Comparison of ENCODE assay signal across 8 mouse cellular contexts in genomic region chr7:19747420-19748218, GRCm38 (mm10). TPM values are rescaled to one million over a fixed set of nuclear protein-coding genes. Genes with fewer than 3 reads are reported as not detected.
DNase-seq lines count a peak whose midpoint lies in the region; ATAC-seq lines count a peak whose summit lies in the region.

No protein-coding gene starts in this region.

- H3K27me3 ChIP-seq in heart, embryonic 15.5 days, result no peaks in the 10 kb centered on the region
- H3K27me3 ChIP-seq in limb, embryonic 10.5 days (ENCODE audit: low read depth, poor library complexity, severe bottlenecking), result no peaks in the 10 kb centered on the region
- H3K27me3 ChIP-seq in midbrain, embryonic 14.5 days (ENCODE audit: control insufficient read depth, insufficient read depth, low read length), result no peaks in the 10 kb centered on the region

- H3K9me3 ChIP-seq in heart, embryonic 15.5 days (replicated peaks), result no peaks in the 10 kb centered on the region
- H3K9me3 ChIP-seq in limb, embryonic 10.5 days (replicated peaks), result no peaks in the 10 kb centered on the region
- no peaks in the 10 kb centered on the region for H3K9me3 ChIP-seq in midbrain, embryonic 14.5 days (ENCODE audit: control insufficient read depth, low read length)

- DNase-seq in urinary bladder, postnatal 25 days (ENCODE audit: low spot score), result peak; percentile 23
- DNase-seq in urinary bladder, adult 2 months (ENCODE audit: low spot score), result no peak
- DNase-seq in limb, embryonic 10.5 days (ENCODE audit: low spot score), result peak; percentile 44
- peak; percentile 6 for DNase-seq in midbrain, embryonic 14.5 days
- DNase-seq in layer of hippocampus, adult 9-10 months (ENCODE audit: low spot score), result no peak
- no peak for DNase-seq in gastrocnemius, postnatal 14 days
- no peak for DNase-seq in left cerebral cortex, postnatal 36 days (ENCODE audit: low spot score in 2 of 2)

- H3K4me1 ChIP-seq in heart, embryonic 15.5 days (replicated peaks), result peaks cover 58% of the 10 kb centered on the region
- peaks cover 53% of the 10 kb centered on the region for H3K4me1 ChIP-seq in limb, embryonic 10.5 days
- peaks cover 27% of the 10 kb centered on the region for H3K4me1 ChIP-seq in midbrain, embryonic 14.5 days (ENCODE audit: control insufficient read depth, insufficient read depth, low read length)

- H3K27ac ChIP-seq in heart, embryonic 15.5 days, result peak overlapping the region; percentile 90
- H3K27ac ChIP-seq in limb, embryonic 10.5 days, result peak overlapping the region; percentile 93
- peak overlapping the region; percentile 45 for H3K27ac ChIP-seq in midbrain, embryonic 14.5 days (replicated peaks; ENCODE audit: low read depth, low read length)

- H3K4me2 ChIP-seq in heart, embryonic 15.5 days, result peak overlapping the region; percentile 90
- H3K4me2 ChIP-seq in midbrain, embryonic 14.5 days (ENCODE audit: low read length), result peak overlapping the region; percentile 87

- H3K9ac ChIP-seq in heart, embryonic 15.5 days, result peak overlapping the region; percentile 92
- peak overlapping the region; percentile 76; the same call in 1 of the 2 replicates for H3K9ac ChIP-seq in midbrain, embryonic 14.5 days (replicated peaks; ENCODE audit: low read length)

- WGBS in heart, embryonic 15.5 days, result 10% methylated on average over 25 of the region's 25 CpGs
- 3% methylated on average over 25 of the region's 25 CpGs for WGBS in limb, embryonic 10.5 days
- 5% methylated on average over 25 of the region's 25 CpGs for WGBS in midbrain, embryonic 14.5 days

- no peak for ATAC-seq in heart, embryonic 15.5 days (replicated peaks; ENCODE audit: insufficient number of reproducible peaks, insufficient read depth, low FRiP score, low read depth)
- no peak for ATAC-seq in midbrain, embryonic 14.5 days (ENCODE audit: low FRiP score, low TSS enrichment)

- intact Hi-C loops in gastrocnemius, postnatal 14 days (cut with DNase I; ENCODE audit: low total_unique reads), result no loop called here
- intact Hi-C loops in left cerebral cortex, postnatal 36 days (cut with DNase I), result no loop called here

- peak overlapping the region; percentile 85 for H3K4me3 ChIP-seq in heart, embryonic 15.5 days
- H3K4me3 ChIP-seq in limb, embryonic 10.5 days, result peak overlapping the region; percentile 84
- H3K4me3 ChIP-seq in midbrain, embryonic 14.5 days (replicated peaks; ENCODE audit: low read depth, low read length), result peak overlapping the region; percentile 66

- 0 out of 2 replicates have a peak, but pooled peaks cover 5% of the 10 kb centered on the region for H3K36me3 ChIP-seq in heart, embryonic 15.5 days
- peaks cover 24% of the 10 kb centered on the region for H3K36me3 ChIP-seq in limb, embryonic 10.5 days
- peaks cover 12% of the 10 kb centered on the region for H3K36me3 ChIP-seq in midbrain, embryonic 14.5 days (ENCODE audit: control insufficient read depth, insufficient read depth, low read length)

RNA-seq across cellular contexts. Expression of gene Nectin2, which starts 2.7 kb away (rescaled TPM):
- polyA plus RNA-seq in urinary bladder, adult 2 months (2012; rRNA removed), result 37.9 and 38.6 TPM in 2 replicates
- polyA plus RNA-seq in heart, embryonic 15.5 days (2015; fragmentation: Nextera tagmentation; extraction: Ambion mirVana), result 66.5 and 81.4 TPM in 2 replicates
- 78.1 and 87.9 TPM in 2 replicates for polyA plus RNA-seq in limb, embryonic 10.5 days (2016; fragmentation: Nextera tagmentation; extraction: Ambion mirVana)
- 41.1 and 46.1 TPM in 2 replicates for polyA plus RNA-seq in midbrain, embryonic 14.5 days (2014; fragmentation: Nextera tagmentation; extraction: Ambion mirVana)
- total RNA-seq in gastrocnemius, postnatal 14 days (2021), result 10 to 100 TPM in 1 of 2 experiments, 1 to 10 TPM in 1; 9.8 to 12.9 TPM
- 1 to 10 TPM; 7.2 to 9.3 TPM for total RNA-seq in left cerebral cortex, postnatal 36 days (2021)

RNA-seq across cellular contexts. Expression of gene Bcam, which starts 23.2 kb away (rescaled TPM):
- 171 and 177 TPM in 2 replicates for polyA plus RNA-seq in urinary bladder, adult 2 months (2012; rRNA removed)
- polyA plus RNA-seq in heart, embryonic 15.5 days (2015; fragmentation: Nextera tagmentation; extraction: Ambion mirVana), result 358 and 380 TPM in 2 replicates
- polyA plus RNA-seq in limb, embryonic 10.5 days (2016; fragmentation: Nextera tagmentation; extraction: Ambion mirVana), result 53.8 and 58.6 TPM in 2 replicates
- 4.5 and 7.8 TPM in 2 replicates for polyA plus RNA-seq in midbrain, embryonic 14.5 days (2014; fragmentation: Nextera tagmentation; extraction: Ambion mirVana)
- total RNA-seq in gastrocnemius, postnatal 14 days (2021), result 10 to 100 TPM; 48.5 to 51.9 TPM
- total RNA-seq in left cerebral cortex, postnatal 36 days (2021), result 10 to 100 TPM; 12.2 to 13.1 TPM

RNA-seq across cellular contexts. Expression of gene Tomm40, which starts 32.4 kb away (rescaled TPM):
- 50.6 and 62.6 TPM in 2 replicates for polyA plus RNA-seq in urinary bladder, adult 2 months (2012; rRNA removed)
- polyA plus RNA-seq in heart, embryonic 15.5 days (2015; fragmentation: Nextera tagmentation; extraction: Ambion mirVana), result 142 and 164 TPM in 2 replicates
- 244 and 285 TPM in 2 replicates for polyA plus RNA-seq in limb, embryonic 10.5 days (2016; fragmentation: Nextera tagmentation; extraction: Ambion mirVana)
- 120 and 121 TPM in 2 replicates for polyA plus RNA-seq in midbrain, embryonic 14.5 days (2014; fragmentation: Nextera tagmentation; extraction: Ambion mirVana)
- total RNA-seq in gastrocnemius, postnatal 14 days (2021), result 10 to 100 TPM; 52.9 to 55.7 TPM
- total RNA-seq in left cerebral cortex, postnatal 36 days (2021), result 100 to 1,000 TPM; 113 to 125 TPM

RNA-seq across cellular contexts. Expression of gene Apoe, which starts 48.6 kb away (rescaled TPM):
- 1,139 and 1,516 TPM in 2 replicates for polyA plus RNA-seq in urinary bladder, adult 2 months (2012; rRNA removed)
- 596 and 739 TPM in 2 replicates for polyA plus RNA-seq in heart, embryonic 15.5 days (2015; fragmentation: Nextera tagmentation; extraction: Ambion mirVana)
- 63.0 and 83.6 TPM in 2 replicates for polyA plus RNA-seq in limb, embryonic 10.5 days (2016; fragmentation: Nextera tagmentation; extraction: Ambion mirVana)
- polyA plus RNA-seq in midbrain, embryonic 14.5 days (2014; fragmentation: Nextera tagmentation; extraction: Ambion mirVana), result 163 and 265 TPM in 2 replicates
- total RNA-seq in gastrocnemius, postnatal 14 days (2021), result 10 to 100 TPM; 56.6 to 84.2 TPM
- total RNA-seq in left cerebral cortex, postnatal 36 days (2021), result 1,000 to 10,000 TPM; 1,886 to 2,087 TPM

RNA-seq across cellular contexts. Expression of gene Cblc, which starts 49.0 kb away (rescaled TPM):
- 25.6 and 37.5 TPM in 2 replicates for polyA plus RNA-seq in urinary bladder, adult 2 months (2012; rRNA removed)
- polyA plus RNA-seq in heart, embryonic 15.5 days (2015; fragmentation: Nextera tagmentation; extraction: Ambion mirVana), result 0.47 and 2.5 TPM in 2 replicates
- 1.4 and 1.6 TPM in 2 replicates for polyA plus RNA-seq in limb, embryonic 10.5 days (2016; fragmentation: Nextera tagmentation; extraction: Ambion mirVana)
- not detected in 2 replicates for polyA plus RNA-seq in midbrain, embryonic 14.5 days (2014; fragmentation: Nextera tagmentation; extraction: Ambion mirVana)
- not detected for total RNA-seq in gastrocnemius, postnatal 14 days (2021)
- total RNA-seq in left cerebral cortex, postnatal 36 days (2021), result not detected

Comparison
In these comparisons a context has a peak if more than half of its experiments do, and no peak if none do; other contexts are left out.
1. DNase-seq: peak in urinary bladder, postnatal 25 days (single experiment), limb, embryonic 10.5 days (single experiment) and midbrain, embryonic 14.5 days (single experiment); none in urinary bladder, adult 2 months (single experiment), layer of hippocampus, adult 9-10 months (single experiment), gastrocnemius, postnatal 14 days (single experiment) and left cerebral cortex, postnatal 36 days (0 of 2).
2. Peak in every context shown above with its lines, with median percentiles within 50 percentile points of each other: H3K27ac ChIP-seq and H3K4me3 ChIP-seq.